Mouse (Mus musculus): ENCODE measurements around the gene Car10.

DNA sequence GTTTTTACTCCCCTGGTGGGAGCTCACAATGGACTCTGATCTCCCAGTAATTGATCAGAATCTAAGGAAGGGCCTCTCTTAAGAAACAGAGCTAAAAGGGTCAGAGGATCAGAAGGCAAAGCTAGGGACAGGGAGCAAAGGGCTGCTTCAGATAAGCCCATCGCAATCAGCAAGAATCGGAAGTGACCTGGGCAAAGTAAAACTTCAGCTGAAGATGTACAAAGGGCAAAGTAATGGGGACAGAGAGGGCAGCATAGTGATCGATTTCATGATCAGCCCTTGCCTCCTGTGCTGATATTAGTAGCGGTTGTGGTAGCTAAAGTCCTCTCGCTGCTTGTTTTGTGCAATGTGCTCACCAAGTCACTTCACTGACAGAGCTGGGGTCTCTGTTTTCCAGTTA lies 269.9 kb downstream of the Car10 start:
- TF ChIP-seq POLR2A (IDR thresholded peaks at IDR 0.05; ENCODE audit: low read depth, low read length) (no peak), CTCF (IDR thresholded peaks at IDR 0.05; ENCODE audit: extremely low read depth, insufficient read length, insufficient replicate concordance, low read depth, low read length) (no peak)

Measured in small intestine, adult 2 months (tissue).